Mouse (Mus musculus) olfactory bulb, adult 2 months (tissue): Measurements from ENCODE around the gene Zmynd12.
A peak's percentile ranks its signal among the peaks of the same experiment; 100 is the strongest.

Experiments used
- CTCF ChIP-seq: fragments of 200-500 bp; IDR thresholded peaks from 2 replicates; pipeline ENCODE4 v1.5.1; 2012; ENCODE audit warnings: low read depth, mild to moderate bottlenecking, low read length, moderate library complexity; ENCODE audit not compliant: insufficient read depth
- POLR2A ChIP-seq: fragments of 200-500 bp; IDR thresholded peaks from 2 replicates; pipeline ENCODE4 v1.6.1; 2012; ENCODE audit warnings: mild to moderate bottlenecking, low read depth, low read length, moderate library complexity; ENCODE audit not compliant: insufficient read depth

- 0 out of 2 replicates have a peak, but pooled peaks have one; percentile 19 for TF ChIP-seq CTCF
- TF ChIP-seq POLR2A: no peak
Observed at GRCm38 (mm10) chr4:119390369-119390768, 32.2 kb upstream of the Zmynd12 start.
